Mouse (Mus musculus) liver, adult 2 months (tissue): ENCODE measurements around the gene Bhlha9.

Experiments used
- CTCF ChIP-seq: fragments of 200-500 bp; IDR thresholded peaks from 2 replicates; pipeline ENCODE4 v1.5.1; 2011; ENCODE audit warnings: low read depth, low read length, control low read depth
- POLR2A ChIP-seq: fragments of 200-500 bp; IDR thresholded peaks from 2 replicates; pipeline ENCODE4 v1.6.1; 2011; ENCODE audit warnings: low read length, control low read depth; ENCODE audit not compliant: insufficient read depth; ENCODE audit errors: extremely low read depth

DNA sequence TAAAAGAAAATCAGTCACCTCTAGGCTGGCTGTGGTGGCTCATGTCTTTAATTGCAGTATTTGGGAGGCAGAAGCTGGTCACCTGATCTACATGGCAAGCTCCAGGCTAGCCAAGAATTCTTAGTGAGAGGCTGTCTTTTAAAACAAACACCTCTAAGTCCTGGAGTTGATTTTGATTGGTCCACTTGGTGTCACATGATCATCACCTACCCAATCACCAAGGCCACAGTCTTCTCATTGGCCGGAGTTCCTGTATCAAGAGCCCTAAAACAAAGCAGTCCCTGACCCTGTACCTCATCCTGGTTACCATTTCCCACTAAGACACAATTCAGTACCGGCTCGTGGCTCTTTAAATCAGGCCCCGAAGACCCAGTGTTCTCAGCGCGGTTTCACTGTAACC, 23.5 kb downstream of the Bhlha9 start:
- no peak for TF ChIP-seq CTCF
- TF ChIP-seq POLR2A: no peak
